Mouse (Mus musculus): Measurements from ENCODE around the gene 2010300C02Rik.

DNA sequence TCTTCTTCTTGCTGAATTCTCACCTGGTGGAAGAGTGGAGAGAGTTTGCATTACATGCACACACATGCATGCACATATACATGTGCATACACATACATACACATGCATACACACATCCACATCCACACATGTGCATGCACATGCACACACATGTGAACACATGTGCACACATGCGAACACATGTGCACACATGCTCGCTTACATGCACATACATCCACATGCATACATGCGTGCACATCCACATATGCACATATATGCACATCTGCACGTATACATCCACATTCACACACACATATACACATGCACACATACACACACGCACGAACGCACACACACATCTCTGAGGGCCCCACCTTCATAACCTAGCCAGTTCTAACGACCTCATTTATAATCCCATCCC lies 136.7 kb downstream of the 2010300C02Rik start:
- no peak for TF ChIP-seq CTCF (IDR thresholded peaks at IDR 0.05; ENCODE audit: extremely low read depth, insufficient read depth, low read length)
- no peak for TF ChIP-seq POLR2A (IDR thresholded peaks at IDR 0.05; ENCODE audit: extremely low read depth, insufficient read depth, low read length)
